Mouse (Mus musculus): Measurements from ENCODE around the gene Kcnd1. TPM values are rescaled to one million over a fixed set of nuclear protein-coding genes. Genes with fewer than 3 reads are reported as not detected.
A peak's percentile ranks its signal among the peaks of the same experiment; 100 is the strongest.

Kcnd1 gene
- polyA plus RNA-seq (2015; fragmentation: Nextera tagmentation; extraction: Ambion mirVana) = 5.7 and 6.5 TPM in 2 replicates

DNA sequence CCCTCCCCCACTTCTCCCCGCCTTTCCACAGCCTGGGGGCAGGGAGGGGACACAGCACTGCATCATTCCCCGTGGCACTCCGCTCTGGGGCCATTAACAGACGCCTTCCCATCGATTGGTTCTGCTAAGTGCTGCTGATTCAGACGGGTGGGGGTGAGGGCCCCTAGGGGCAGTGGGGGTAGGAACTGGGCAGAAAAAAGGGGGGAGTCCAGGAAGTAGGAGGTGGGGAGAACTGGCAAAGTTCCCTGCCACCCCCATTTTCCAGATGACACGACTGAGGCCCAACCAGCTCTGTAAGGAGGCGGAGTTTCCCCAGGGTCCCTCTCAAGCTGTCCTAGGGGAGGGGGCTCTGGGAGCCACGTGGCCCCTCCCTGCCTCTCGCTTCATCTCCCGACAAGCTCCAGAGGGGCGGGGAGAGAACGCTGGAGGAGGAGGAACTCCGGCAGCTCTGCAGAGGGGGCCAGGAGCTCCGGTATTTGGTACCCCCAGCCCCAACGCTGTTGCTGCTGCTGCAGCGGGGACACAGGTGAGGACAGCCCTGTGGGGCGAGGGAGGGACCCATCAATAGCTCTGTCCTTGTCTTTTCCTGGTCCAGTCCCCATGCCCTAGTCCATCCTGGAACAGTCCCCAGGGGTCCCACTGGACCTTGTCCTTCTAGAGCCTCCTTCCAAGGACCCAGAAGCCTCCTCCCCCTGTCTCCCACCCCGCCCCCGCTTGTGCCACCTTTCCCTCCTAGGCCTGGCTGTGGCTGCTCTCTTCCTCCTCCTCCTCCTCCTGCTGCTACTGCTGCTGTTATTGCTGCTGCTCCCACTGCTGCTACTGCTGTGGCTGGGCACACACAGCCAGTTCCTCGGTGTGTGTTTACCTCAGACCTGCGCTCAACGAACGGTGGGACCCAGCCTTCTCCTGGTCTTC is at the start of gene Kcnd1:
Kcnd1 (plus strand) TSS at position 425 of the 915 bp plus-strand sequence.
- Histone ChIP-seq H3K4me1 (peaks cover 8% of the 10 kb centered on the region), H3K27me3 (replicated peaks) (no peaks in the 10 kb centered on the region), H3K4me2 (peak within 1 kb of the TSS; percentile 62), H3K9ac (replicated peaks) (peak within 1 kb of the TSS; percentile 38), H3K4me3 (replicated peaks) (peak within 1 kb of the TSS; percentile 46), H3K27ac (replicated peaks) (0 out of 2 replicates have a peak within 1 kb of the TSS, but pooled peaks have one; percentile 5), H3K9me3 (replicated peaks) (no peaks in the 10 kb centered on the region), H3K36me3 (0 out of 2 replicates have a peak, but pooled peaks cover 8% of the 10 kb centered on the region)
- 20% methylated on average over 19 of the region's 24 CpGs for WGBS
- peak; percentile 87 for ATAC-seq (ENCODE audit: low FRiP score)

DNA sequence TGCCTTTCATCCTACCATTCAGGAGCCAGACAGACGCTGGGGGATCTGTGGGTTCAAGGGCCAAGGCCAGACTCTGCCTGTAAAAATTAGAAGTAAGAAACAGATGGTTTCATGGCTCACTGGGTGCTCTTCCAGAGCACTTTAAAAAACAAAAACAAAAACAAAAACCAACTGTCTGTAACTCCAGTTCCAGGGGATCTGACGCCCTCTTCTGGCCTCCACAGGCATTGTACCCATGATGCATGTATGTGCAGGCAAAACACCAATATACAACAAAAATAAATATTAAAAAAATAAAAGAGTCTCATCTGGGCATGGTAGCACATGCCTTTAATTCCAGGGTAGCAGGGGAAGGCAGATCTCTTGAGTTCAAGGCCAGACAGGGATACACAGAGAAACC is 49.3 kb upstream of the Kcnd1 start:
- Histone ChIP-seq H3K4me1 (no peaks in the 10 kb centered on the region), H3K9me3 (replicated peaks) (no peaks in the 10 kb centered on the region), H3K4me2 (no peak overlapping the region), H3K9ac (replicated peaks) (no peak overlapping the region), H3K4me3 (replicated peaks) (no peak overlapping the region), H3K27ac (replicated peaks) (no peak overlapping the region), H3K36me3 (peaks cover 16% of the 10 kb centered on the region), H3K27me3 (replicated peaks) (no peaks in the 10 kb centered on the region)
- 58% methylated on average over 2 of the region's 2 CpGs for WGBS
- no peak for ATAC-seq (ENCODE audit: low FRiP score)

DNA sequence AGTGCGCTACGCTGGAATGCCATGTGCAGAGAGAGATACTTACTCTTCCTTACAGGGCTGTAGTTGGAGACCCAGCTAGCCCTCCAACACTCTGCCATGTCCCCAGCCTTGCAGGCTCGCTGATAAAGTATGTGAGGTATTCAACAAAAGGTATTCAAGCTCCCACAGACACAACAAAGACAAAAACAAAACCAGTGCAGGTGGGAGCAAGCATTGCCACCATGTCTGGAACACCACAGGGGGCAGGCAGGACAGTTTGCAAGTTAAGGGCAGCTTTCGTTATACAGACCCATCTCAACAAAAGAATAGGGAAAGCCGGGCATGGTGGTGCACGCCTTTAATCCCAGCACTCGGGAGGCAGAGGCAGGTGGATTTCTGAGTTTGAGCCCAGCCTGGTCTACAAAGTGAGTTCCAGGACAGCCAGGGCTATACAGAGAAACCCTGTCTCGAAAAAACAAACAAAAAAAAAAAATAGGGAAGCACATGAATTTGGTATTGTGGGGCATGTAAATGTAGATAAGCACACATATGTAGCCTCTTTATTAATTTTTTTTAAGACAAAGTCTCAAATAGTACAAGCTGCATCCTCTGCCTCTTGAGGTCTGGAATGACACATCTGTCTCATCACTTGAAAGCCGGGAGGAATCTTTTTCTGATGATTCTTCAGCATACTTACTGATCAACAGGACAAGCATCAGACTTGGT is 46.4 kb upstream of the Kcnd1 start:
- Histone ChIP-seq H3K9ac (replicated peaks) (no peak overlapping the region), H3K36me3 (peaks cover 5% of the 10 kb centered on the region; the same call in 1 of the 2 replicates), H3K27ac (replicated peaks) (no peak overlapping the region), H3K9me3 (replicated peaks) (no peaks in the 10 kb centered on the region), H3K4me2 (no peak overlapping the region), H3K27me3 (replicated peaks) (no peaks in the 10 kb centered on the region), H3K4me1 (no peaks in the 10 kb centered on the region), H3K4me3 (replicated peaks) (no peak overlapping the region)
- WGBS = 73% methylated on average over 9 of the region's 9 CpGs
- no peak for ATAC-seq (ENCODE audit: low FRiP score)

DNA sequence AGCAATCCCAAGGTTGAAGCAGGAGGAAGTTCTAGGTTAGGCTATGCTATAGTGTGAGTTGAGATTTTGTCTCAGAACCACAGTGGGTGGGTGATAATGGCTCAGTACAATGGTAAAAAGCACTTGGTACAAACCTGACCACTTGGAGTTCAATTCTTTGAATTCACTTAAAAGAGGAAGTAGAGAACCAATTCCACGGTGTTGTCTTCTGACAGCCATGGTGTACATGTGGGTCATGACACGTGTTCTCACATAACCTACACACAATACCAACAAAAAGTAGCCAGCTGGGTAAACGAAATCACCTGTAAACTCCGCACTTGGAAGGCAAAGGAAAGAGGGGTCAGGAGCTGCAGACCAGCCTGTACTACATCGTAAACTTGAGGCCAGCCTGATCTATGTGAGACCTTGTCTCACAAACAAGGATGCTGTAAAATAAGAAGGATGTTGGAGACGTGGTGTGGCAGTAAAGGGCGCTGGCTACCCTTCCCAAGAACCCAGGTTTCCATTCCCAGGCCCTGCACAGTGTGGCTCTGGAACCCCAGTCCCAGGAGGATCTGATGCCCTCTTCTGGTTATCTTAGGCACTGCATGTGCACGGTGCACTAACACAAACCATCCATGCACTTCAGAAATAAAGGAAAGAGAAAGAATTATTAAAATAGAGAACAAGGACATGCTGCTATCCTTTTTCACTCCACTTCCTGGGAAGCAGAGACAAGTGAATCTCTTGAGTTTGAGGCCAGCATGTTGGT is 45.6 kb upstream of the Kcnd1 start:
- 52% methylated on average over 8 of the region's 8 CpGs for WGBS
- ATAC-seq (ENCODE audit: low FRiP score) = peak; percentile 47; the same call in 1 of the 2 replicates
- Histone ChIP-seq H3K27ac (replicated peaks) (no peak overlapping the region), H3K4me2 (no peak overlapping the region), H3K36me3 (peaks cover 4% of the 10 kb centered on the region; the same call in 1 of the 2 replicates), H3K27me3 (replicated peaks) (no peaks in the 10 kb centered on the region), H3K9me3 (replicated peaks) (no peaks in the 10 kb centered on the region), H3K4me1 (no peaks in the 10 kb centered on the region), H3K4me3 (replicated peaks) (no peak overlapping the region), H3K9ac (replicated peaks) (no peak overlapping the region)

DNA sequence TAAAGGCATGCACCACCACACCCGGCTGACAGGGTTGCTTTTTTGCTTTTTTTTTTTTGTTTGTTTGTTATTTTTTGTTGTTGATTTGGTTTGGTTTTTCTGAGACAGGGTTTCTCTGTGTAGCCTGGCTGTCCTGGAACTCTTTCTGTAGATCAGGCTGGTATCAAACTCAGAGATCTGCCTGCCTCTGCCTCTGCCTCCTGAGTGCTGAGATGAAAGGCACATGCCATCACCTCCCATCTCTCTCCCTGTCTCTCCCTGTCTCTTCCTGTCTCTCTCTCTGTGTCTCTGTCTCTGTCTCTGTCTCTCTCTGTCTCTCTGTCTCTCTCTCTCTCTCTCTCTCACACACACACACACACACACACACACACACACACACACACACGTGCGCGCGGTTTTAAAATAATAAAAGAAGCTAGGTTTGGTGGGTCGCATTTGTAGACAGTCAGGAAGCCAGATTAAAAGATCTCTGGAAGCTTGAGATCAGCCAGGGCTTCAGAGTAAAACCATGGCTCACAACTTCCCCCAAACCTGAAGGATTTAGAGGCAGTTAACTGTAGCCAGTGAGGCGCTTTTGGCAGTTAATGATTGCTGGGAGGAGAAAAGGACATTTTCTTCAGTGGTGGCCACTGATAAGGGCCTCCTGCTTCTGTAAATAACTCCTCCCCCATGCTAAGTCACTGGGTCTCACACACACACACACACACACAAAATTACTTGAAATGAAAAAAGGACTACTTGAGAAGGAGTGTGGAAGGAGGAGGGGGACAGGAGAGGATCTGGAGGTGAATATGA is 43.4 kb upstream of the Kcnd1 start:
- ATAC-seq (ENCODE audit: low FRiP score) = no peak
- no peaks in the 10 kb centered on the region for H3K9me3 ChIP-seq (replicated peaks)
- H3K4me1 ChIP-seq = no peaks in the 10 kb centered on the region
- 0 out of 2 replicates have a peak, but pooled peaks cover 3% of the 10 kb centered on the region for H3K36me3 ChIP-seq
- no peak overlapping the region for H3K4me3 ChIP-seq (replicated peaks)
- 83% methylated on average over 7 of the region's 7 CpGs for WGBS
- no peaks in the 10 kb centered on the region for H3K27me3 ChIP-seq (replicated peaks)
- no peak overlapping the region for H3K4me2 ChIP-seq
- no peak overlapping the region for H3K9ac ChIP-seq (replicated peaks)
- no peak overlapping the region for H3K27ac ChIP-seq (replicated peaks)

DNA sequence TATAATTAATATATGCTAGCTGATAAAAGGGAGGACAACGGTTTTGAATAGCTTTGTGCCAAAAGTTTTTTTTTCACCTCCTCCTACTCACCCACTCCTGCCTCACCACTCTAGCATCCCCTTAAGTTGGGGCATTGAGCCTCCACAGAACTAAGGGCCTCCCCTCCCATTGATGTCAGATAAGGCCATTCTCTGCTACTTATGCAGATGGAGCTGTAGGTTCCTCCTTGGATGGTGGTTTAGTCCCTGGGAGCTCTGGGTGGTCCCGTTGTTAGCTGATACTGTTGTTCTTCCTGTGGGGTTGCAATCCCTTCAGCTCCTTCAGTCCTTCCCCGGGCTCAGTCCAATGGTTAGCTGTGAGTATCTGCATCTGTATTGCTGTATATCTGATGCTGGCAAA is 42.8 kb upstream of the Kcnd1 start:
- WGBS = 27% methylated on average over 3 of the region's 3 CpGs
- no peak overlapping the region for H3K9ac ChIP-seq (replicated peaks)
- no peaks in the 10 kb centered on the region for H3K4me1 ChIP-seq
- no peak overlapping the region for H3K27ac ChIP-seq (replicated peaks)
- ATAC-seq (ENCODE audit: low FRiP score) = no peak
- no peak overlapping the region for H3K4me2 ChIP-seq
- no peaks in the 10 kb centered on the region for H3K36me3 ChIP-seq
- H3K9me3 ChIP-seq (replicated peaks) = no peaks in the 10 kb centered on the region
- no peaks in the 10 kb centered on the region for H3K27me3 ChIP-seq (replicated peaks)
- H3K4me3 ChIP-seq (replicated peaks) = no peak overlapping the region

DNA sequence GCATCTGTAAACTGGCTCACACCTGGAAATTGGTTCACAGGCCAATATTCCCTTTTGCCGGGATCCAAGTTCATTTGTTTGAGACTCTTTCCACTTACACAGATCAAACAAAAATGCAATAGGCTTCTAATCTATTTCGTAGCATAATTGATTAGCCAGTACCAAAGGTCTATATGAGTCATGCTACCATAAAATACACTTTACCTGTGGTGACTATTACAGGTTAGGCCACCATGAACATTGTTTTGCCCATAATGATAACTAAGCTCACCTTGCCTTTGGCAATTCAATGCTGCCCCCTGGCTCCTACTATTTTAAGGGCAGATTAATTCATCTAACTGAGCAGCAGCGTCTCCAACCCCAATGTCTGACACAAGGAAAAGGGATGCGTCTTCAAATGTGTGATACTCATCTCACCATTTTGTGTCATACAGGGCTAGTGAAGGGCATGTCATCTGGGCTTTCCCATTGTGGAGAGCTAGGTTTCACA is 39.4 kb upstream of the Kcnd1 start:
- Histone ChIP-seq H3K9ac (replicated peaks) (no peak overlapping the region), H3K36me3 (no peaks in the 10 kb centered on the region), H3K4me1 (no peaks in the 10 kb centered on the region), H3K9me3 (replicated peaks) (no peaks in the 10 kb centered on the region), H3K27me3 (replicated peaks) (no peaks in the 10 kb centered on the region), H3K4me2 (no peak overlapping the region), H3K4me3 (replicated peaks) (no peak overlapping the region), H3K27ac (replicated peaks) (no peak overlapping the region)
- WGBS = 85% methylated on average over 4 of the region's 4 CpGs
- no peak for ATAC-seq (ENCODE audit: low FRiP score)

DNA sequence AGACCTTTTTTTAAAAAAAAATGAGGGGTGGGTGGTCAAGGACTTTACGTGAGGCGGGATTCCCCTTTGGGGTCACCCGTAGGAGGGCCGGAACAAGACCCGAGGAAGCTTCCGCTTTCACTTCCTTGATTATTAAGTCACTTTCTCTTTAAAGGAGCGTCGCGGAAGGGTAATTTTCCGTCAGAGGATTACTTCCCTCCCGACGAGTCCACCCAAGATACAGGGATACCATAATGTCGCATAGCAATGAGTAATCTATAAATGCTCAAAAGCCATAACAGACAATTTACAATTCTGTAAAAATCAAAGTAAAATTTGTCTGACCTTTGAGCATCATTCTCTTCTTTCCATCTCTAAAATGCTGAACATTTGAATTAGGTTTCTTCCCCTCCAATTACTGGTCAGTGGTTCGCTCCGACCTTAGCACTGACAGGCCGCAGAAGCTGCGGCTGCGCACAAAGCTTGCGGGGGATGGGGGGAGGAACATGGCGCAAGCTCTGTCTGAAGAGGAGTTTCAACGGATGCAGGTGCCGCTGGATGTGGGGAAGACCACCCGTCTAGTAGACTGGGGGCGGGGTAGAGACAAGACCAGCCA is 32.5 kb upstream of the Kcnd1 start, which contains the start of gene Gripap1:
Gripap1 (plus strand) TSS at position 224 of the 595 bp plus-strand sequence.
- Histone ChIP-seq H3K27me3 (replicated peaks) (no peaks in the 10 kb centered on the region), H3K9me3 (replicated peaks) (no peaks in the 10 kb centered on the region), H3K4me2 (peak within 1 kb of the TSS; percentile 58), H3K27ac (replicated peaks) (peak within 1 kb of the TSS; percentile 71), H3K9ac (replicated peaks) (peak within 1 kb of the TSS; percentile 56), H3K36me3 (no peaks in the 10 kb centered on the region; the same call in 1 of the 2 replicates), H3K4me1 (peaks cover 10% of the 10 kb centered on the region), H3K4me3 (replicated peaks) (peak within 1 kb of the TSS; percentile 54)
- peak; percentile 92 for ATAC-seq (ENCODE audit: low FRiP score)
- 16% methylated on average over 24 of the region's 24 CpGs for WGBS

DNA sequence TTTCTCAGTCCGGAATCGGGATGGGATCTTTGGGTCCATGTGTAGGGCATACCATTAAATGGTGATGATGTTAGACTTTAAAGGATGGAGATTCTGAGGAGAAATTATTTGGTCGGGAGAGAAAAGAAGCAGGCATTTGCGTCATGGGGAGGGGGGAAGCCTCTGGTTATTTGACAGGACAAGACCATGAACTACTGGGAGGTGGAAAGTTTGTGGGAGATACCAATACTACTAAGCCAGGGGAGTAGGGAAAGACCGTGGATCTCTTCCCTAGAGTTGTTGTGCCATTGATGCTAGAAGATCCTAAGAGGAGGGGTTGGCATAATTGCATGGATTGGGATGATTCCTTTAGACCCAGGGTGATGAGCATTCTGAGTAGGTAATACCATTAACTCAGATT is 31.8 kb upstream of the Kcnd1 start:
- H3K4me1 ChIP-seq = peaks cover 10% of the 10 kb centered on the region
- peak overlapping the region; percentile 71 for H3K27ac ChIP-seq (replicated peaks)
- WGBS = 24% methylated on average over 5 of the region's 5 CpGs
- no peaks in the 10 kb centered on the region for H3K9me3 ChIP-seq (replicated peaks)
- H3K9ac ChIP-seq (replicated peaks) = peak overlapping the region; percentile 56
- peak overlapping the region; percentile 54 for H3K4me3 ChIP-seq (replicated peaks)
- H3K4me2 ChIP-seq = peak overlapping the region; percentile 58
- H3K36me3 ChIP-seq = no peaks in the 10 kb centered on the region; the same call in 1 of the 2 replicates
- ATAC-seq (ENCODE audit: low FRiP score) = peak; percentile 40
- no peaks in the 10 kb centered on the region for H3K27me3 ChIP-seq (replicated peaks)

DNA sequence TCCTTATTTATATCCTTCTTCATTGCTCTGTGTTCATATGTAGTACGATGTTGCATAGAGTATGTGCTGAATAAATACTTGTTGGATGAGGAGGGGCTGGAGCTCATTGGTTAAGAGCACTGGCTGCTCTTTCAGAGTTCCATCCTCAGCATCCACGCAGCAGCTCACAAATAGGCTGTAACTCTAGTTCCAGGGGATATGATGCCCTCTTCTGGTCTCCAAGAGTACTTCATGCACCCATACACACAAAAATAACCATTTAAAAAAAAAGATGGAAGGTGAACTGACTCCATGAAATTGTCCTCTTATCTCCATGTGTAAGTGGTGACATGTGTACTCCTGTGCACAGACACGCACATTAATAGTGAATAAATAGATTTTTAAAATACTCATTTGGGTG is 28.7 kb upstream of the Kcnd1 start:
- no peak overlapping the region for H3K4me3 ChIP-seq (replicated peaks)
- H3K27ac ChIP-seq (replicated peaks) = no peak overlapping the region
- H3K9ac ChIP-seq (replicated peaks) = no peak overlapping the region
- ATAC-seq (ENCODE audit: low FRiP score) = no peak
- no peak overlapping the region for H3K4me2 ChIP-seq
- WGBS = 55% methylated on average over 3 of the region's 3 CpGs
- peaks cover 10% of the 10 kb centered on the region for H3K4me1 ChIP-seq
- no peaks in the 10 kb centered on the region for H3K27me3 ChIP-seq (replicated peaks)
- H3K9me3 ChIP-seq (replicated peaks) = no peaks in the 10 kb centered on the region
- H3K36me3 ChIP-seq = peaks cover 3% of the 10 kb centered on the region; the same call in 1 of the 2 replicates
